ENCODE assay signal across 8 mouse cellular contexts in the genomic region with DNA sequence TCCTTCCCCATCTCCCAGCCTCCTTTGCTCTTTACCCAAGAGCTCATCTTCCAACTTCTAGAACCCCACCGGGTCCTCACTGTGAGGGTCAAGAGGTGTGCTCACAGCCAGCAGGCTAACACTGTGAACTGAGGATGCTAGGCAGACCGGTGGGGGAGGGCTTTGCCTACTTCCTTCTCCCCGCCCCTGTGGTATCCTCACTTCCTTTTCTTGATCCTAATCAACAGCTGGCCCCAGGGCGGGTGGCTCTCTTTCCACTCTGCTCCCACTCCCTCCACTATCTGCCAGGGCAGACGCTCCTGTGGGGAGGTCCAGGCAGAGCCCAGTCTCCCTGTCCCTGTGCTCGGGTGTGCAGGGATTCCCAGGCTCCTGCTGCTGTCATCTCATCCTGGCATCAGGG. TPM values are rescaled to one million over a fixed set of nuclear protein-coding genes. Genes with fewer than 3 reads are reported as not detected.
DNase-seq lines count a peak whose midpoint lies in the region.

No protein-coding gene starts in this region.

- DNase-seq in adrenal gland, postnatal 10 days: peak; percentile 42
- DNase-seq in adrenal gland, adult 8-10 months: no peak
- peak; percentile 56 for DNase-seq in T-cell, adult 2 months (ENCODE audit: low spot score)
- DNase-seq in liver: peak; percentile 63
- peak; percentile 52 to 58 for DNase-seq in natural killer cell, adult 2 months (ENCODE audit: low spot score in 2 of 2)
- no peak for DNase-seq in layer of hippocampus, postnatal 10 days (ENCODE audit: low spot score in 2 of 2)
- DNase-seq in gastrocnemius, adult 8-10 months (ENCODE audit: low spot score in 2 of 2): no peak
- no peak for DNase-seq in layer of hippocampus, postnatal 25 days (ENCODE audit: extremely low spot score in 1 of 2, low spot score in 1 of 2)

RNA-seq across cellular contexts. Expression of gene Ptpn7, which starts 1.5 kb away (rescaled TPM):
- 1 to 10 TPM; 1.8 to 2.5 TPM for total RNA-seq in adrenal gland, postnatal 10 days (2021)
- total RNA-seq in adrenal gland, adult 8-10 months (2022): 1 to 10 TPM; 1.4 to 1.5 (median 1.4) TPM
- total RNA-seq in layer of hippocampus, postnatal 10 days (2021): under 1 TPM; 0.11 to 0.14 TPM
- total RNA-seq in gastrocnemius, adult 8-10 months (2022): under 1 TPM; 0.12 to 0.22 (median 0.15) TPM
- under 1 TPM in 1 of 2 experiments, not detected in 1; 0.12 TPM for total RNA-seq in layer of hippocampus, postnatal 25 days (2021)

RNA-seq across cellular contexts. Expression of gene Arl8a, which starts 15.6 kb away (rescaled TPM):
- total RNA-seq in adrenal gland, postnatal 10 days (2021): 10 to 100 TPM; 49.2 to 57.7 TPM
- total RNA-seq in adrenal gland, adult 8-10 months (2022): 10 to 100 TPM; 57.5 to 77.4 (median 68.5) TPM
- total RNA-seq in layer of hippocampus, postnatal 10 days (2021): 100 to 1,000 TPM; 393 to 420 TPM
- 10 to 100 TPM; 16.6 to 19.3 (median 18.0) TPM for total RNA-seq in gastrocnemius, adult 8-10 months (2022)
- total RNA-seq in layer of hippocampus, postnatal 25 days (2021): 100 to 1,000 TPM; 259 to 264 TPM

RNA-seq across cellular contexts. Expression of gene Lgr6, which starts 26.0 kb away (rescaled TPM):
- 10 to 100 TPM; 20.5 to 28.4 TPM for total RNA-seq in adrenal gland, postnatal 10 days (2021)
- total RNA-seq in adrenal gland, adult 8-10 months (2022): 1 to 10 TPM in 2 of 4 experiments, under 1 TPM in 2; 0.40 to 2.2 (median 1.1) TPM
- 1 to 10 TPM; 1.4 to 1.8 TPM for total RNA-seq in layer of hippocampus, postnatal 10 days (2021)
- total RNA-seq in gastrocnemius, adult 8-10 months (2022): under 1 TPM; 0.11 to 0.19 (median 0.17) TPM
- total RNA-seq in layer of hippocampus, postnatal 25 days (2021): 1 to 10 TPM; 1.6 to 2.4 TPM

RNA-seq across cellular contexts. Expression of gene Gpr37l1, which starts 36.4 kb away (rescaled TPM):
- 1 to 10 TPM; 1.3 to 2.8 TPM for total RNA-seq in adrenal gland, postnatal 10 days (2021)
- total RNA-seq in adrenal gland, adult 8-10 months (2022): 1 to 10 TPM in 3 of 4 experiments, under 1 TPM in 1; 0.80 to 1.9 (median 1.3) TPM
- 100 to 1,000 TPM; 120 to 129 TPM for total RNA-seq in layer of hippocampus, postnatal 10 days (2021)
- under 1 TPM; 0.15 to 0.36 (median 0.27) TPM for total RNA-seq in gastrocnemius, adult 8-10 months (2022)
- 100 to 1,000 TPM; 226 to 229 TPM for total RNA-seq in layer of hippocampus, postnatal 25 days (2021)

Comparison
In these comparisons a context has a peak if more than half of its experiments do, and no peak if none do; other contexts are left out.
1. DNase-seq: peak in adrenal gland, postnatal 10 days (single experiment), T-cell, adult 2 months (single experiment), liver (single experiment) and natural killer cell, adult 2 months (2 of 2); none in adrenal gland, adult 8-10 months (single experiment), layer of hippocampus, postnatal 10 days (0 of 2), gastrocnemius, adult 8-10 months (0 of 2) and layer of hippocampus, postnatal 25 days (0 of 2).
2. RNA of gene Lgr6, which starts 26.0 kb away (total RNA-seq): 20.5 to 28.4 TPM in adrenal gland, postnatal 10 days; 1.6 to 2.4 TPM in layer of hippocampus, postnatal 25 days, 1.4 to 1.8 TPM in layer of hippocampus, postnatal 10 days, 0.40 to 2.2 TPM in adrenal gland, adult 8-10 months and 0.11 to 0.19 TPM in gastrocnemius, adult 8-10 months; every median in the first group is over 4 times any median in the second.